Mouse (Mus musculus): ENCODE data around the gene Traf5.

DNA sequence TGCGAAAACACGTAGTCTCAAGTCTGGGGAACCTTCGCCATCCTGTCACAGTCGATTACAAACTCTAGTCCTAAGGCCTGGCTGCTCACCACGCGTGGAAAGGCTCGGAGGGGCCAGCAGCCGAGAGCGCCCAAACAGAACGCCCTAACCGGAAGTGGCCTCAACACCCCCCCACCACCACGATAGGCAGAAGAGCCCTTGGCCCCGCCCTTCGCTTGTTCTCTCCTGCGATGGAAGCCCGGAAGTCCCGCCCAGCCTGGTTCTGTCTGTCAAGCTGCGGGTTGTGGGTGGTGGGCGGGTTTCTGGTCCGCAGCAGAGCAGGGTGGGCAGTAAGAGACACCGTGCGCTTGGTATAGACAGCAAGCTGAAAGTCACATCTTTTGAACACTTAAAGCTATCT, 102.4 kb downstream of the Traf5 start:
- TF ChIP-seq CTCF (IDR thresholded peaks at IDR 0.05; ENCODE audit: extremely low read depth, insufficient read depth, insufficient read length, insufficient replicate concordance) (no peak), POLR2A (IDR thresholded peaks at IDR 0.05; ENCODE audit: low read depth, low read length) (peak; percentile 73)

Data from spleen, adult 2 months (tissue).